Mouse (Mus musculus): ENCODE measurements around the gene Olfr1128.
"Not testable (repeated sequence)": the region's sequence is repeated elsewhere in the genome, so short reads cannot be mapped to it uniquely, and the experiment has no call there.

DNA sequence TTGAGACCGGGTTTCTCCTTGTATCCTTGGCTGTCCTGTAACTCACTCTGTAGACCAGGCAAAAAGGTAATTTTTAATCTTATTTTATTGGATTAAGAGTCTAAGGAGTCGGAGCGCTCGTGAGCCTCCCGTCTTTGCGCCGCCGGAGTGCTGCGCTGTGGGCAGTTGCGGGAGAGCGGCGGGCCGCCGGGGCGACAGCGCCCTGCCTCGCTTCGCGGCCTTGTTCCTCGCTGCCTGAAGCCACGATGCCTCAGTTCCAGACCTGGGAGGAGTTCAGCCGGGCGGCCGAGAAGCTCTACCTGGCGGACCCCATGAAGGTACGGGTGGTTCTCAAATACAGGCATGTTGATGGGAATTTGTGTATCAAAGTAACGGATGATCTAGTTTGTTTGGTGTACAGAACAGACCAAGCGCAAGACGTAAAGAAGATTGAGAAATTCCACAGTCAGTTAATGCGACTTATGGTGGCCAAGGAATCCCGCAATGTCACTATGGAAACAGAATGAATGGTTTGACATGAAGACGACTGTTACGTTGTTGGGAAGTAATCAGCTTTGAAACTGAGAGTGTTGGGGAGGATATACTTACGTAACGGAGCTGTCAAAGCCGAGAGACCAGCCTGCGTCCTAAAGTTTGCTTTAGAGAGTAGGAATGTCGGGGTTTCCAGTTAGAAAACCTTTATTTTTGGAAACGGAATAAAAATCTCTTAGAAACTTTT, 19.3 kb downstream of the Olfr1128 start:
- TF ChIP-seq MAX (IDR thresholded peaks at IDR 0.05); CTCF (IDR thresholded peaks at IDR 0.05; ENCODE audit: control insufficient read depth, insufficient read depth, insufficient read length); USF1 (IDR thresholded peaks at IDR 0.05; ENCODE audit: low read depth); MYOG (IDR thresholded peaks at IDR 0.05; ENCODE audit: control insufficient read depth, extremely low read depth, insufficient read length); CEBPB (IDR thresholded peaks at IDR 0.05; ENCODE audit: low read depth): not testable (repeated sequence)

Data from C2C12 (cell line).